Mouse (Mus musculus): ENCODE measurements around the gene Prss8.
"Not testable (repeated sequence)": the region's sequence is repeated elsewhere in the genome, so short reads cannot be mapped to it uniquely, and the experiment has no call there.

Prss8 gene

DNA sequence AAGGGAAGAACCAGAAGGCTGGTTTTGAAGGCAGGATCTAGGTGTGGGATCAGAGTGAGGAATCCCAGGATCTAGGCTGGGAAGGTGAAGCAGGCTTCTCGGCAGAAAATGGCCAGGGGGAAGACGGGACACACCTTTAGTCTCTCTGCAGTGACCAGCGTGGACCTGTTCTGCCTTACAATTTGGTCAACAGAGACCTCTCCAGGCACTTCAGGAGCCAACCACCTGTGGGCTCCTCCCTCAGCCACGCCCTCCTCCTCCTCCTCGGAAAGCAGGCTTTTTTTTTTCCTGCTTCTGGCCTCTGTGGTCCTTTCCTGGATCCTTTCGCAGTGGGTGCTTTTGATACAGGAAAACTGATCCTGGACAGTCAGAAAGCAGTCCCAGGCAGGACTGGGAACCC is at the start of gene Prss8:
TSS of gene Prss8 (minus strand) at position 182 of the 400 bp plus-strand sequence.
- DNase-seq = no peak

DNA sequence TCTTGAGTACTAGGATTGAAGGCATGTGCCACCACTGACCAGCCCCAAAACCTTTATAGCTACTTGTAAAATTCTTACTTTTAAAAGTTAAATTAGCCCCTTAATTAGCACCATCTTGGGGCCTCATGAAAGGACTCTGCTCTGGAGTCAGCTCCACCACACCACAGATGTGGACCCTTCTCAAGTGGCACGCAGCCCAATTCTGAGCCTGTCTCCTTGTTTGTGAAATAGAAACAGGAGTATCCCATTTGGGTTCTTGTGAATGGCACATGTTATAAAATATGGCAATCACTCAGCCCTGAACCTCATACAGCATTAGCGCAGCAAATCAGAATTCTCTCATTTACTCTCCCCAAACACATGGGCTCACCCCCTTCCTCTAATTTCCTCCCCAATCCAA is 49.0 kb upstream of the Prss8 start:
- no peak for DNase-seq

DNA sequence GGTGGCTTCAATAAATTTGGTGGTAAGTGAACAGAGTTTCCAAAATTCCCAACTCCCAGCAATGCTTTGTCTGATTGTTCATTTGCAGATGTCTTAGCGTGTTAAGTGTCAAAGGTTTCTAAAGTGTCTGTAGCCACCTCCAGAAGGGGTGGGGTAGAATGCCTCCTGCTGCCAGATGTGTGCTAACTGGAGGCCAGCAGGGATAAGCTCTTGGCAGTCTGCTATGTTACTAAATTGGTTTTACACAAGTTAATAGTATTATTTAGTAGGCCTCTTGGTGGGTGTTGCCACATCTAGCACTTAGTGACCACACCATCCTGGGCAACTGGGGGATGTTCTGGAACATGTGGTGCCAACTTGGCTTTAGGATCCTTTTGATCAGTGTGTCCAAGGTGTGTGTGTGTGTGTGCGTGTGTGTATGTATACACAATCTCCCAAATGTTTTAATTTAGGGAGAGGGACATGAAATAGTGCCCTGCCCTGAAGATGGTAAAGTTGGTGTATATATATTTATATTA is 44.6 kb upstream of the Prss8 start:
- DNase-seq = no peak

DNA sequence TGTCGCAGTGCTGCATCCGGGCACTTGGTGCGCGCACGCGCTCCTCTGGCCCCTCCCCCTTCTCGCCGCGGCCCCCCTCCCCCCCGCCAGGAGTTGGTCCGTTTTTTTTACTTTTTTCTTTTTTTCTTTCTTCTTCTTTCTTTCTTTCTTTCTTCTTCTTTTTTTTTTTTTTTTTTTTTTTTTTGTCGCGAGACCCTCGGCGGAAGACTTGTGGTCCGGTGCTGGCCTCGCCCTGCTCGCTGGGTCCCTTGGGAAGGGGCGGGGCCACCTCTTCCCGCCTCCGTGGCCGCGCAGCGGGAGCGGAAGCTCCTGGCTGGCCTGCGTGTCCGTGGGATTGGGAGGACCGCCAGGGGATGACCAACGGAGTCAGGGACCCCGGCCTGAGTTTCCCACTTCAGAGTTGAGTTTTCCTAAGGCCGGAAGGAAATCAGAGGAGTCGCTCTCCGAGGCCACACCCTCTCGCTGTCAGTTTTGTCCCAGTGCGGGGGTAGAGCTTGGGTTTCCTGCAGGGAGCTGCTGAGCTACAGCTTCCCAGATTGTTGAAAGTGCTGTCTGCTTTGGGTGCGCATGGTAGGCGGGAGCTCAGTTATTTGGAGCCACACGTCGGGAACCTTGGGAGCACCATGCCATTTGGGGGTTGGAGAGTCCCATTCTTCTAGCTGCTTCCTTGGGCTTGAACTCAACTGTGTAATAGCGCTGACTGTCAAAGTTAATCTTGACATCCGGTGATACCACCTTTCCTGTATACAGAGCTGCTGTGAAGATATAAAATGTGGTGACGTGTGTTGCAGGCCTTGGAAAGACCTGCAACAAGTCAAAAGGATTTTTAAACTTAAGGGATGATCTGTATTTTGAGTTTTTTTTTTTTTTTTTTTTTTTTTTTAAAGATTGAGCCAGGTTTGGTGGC is 38.3 kb upstream of the Prss8 start:
- peak; percentile 89 for DNase-seq

DNA sequence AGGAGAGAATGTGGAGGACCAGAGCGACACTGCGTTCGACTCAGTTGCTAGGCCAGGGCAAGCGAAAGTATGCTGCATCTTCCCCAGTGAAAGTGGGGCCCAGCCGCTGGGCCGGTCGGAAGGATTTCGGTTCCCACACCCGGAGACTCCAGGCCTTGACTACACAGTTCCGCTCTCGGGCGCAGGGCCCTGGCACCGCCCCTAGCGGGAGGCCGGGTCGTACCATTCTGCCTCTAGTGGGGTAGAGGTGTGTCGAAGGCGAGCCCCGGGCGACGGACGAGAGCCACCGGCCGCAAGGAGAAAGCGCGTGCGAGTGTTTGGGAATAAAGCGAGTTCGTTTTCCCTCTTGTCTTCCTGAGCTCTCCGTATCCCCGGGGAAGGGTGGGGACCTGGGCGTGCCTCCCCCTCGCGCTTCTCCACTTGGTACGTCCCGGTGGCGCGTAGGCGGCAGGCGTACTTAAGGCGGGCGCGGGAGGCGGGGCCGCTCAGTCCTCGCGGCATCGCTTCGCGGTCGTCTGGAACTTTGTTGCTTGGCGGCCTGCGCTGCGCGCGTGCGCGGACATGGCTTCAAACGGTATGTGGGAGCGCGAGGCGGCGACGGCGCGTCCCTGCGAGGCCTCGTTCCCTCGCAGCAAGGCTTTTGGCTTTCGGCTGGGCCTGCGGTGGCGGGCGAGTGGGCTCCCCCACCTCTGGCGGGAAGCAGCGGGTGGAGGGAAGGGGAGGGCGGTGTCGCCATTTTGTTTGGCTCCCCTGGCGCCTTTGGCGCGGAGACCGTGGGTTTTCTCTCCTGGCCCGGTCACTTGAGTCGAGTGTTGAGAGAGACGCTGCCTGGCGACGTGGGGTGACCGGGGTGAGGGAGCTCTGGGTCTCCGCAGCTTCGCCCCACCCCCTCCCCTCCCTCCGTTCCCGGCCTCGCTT is 37.4 kb upstream of the Prss8 start, which contains the start of gene Fus:
TSS of gene Fus (plus strand) at position 454 of the 918 bp plus-strand sequence.
- DNase-seq = peak; percentile 96

DNA sequence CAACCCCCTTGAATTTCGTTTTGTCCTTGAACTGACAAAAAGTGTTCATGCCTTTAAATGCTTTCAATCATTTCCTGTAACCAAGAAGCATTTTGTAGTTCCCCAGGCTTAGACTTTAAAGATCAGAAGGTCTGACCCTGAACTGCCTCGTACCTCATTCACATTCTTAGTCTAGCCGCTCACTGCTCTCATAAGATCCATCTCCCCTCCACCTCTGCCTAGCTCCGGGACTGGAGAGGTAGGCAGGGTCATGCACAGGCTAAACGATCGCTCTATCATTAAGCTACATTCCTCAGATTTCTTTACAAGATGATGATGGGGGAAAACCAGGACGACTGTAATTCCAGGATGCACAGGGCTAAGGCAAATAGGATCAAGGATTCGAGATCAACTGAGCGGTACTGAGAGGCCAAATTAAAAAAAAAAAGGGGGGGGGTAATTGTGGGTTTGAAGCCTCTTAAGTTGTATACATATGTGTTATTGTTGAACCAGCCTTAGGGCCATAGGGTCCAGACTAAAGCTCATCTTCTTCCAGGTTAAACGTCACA is 36.5 kb upstream of the Prss8 start:
- DNase-seq = no peak

DNA sequence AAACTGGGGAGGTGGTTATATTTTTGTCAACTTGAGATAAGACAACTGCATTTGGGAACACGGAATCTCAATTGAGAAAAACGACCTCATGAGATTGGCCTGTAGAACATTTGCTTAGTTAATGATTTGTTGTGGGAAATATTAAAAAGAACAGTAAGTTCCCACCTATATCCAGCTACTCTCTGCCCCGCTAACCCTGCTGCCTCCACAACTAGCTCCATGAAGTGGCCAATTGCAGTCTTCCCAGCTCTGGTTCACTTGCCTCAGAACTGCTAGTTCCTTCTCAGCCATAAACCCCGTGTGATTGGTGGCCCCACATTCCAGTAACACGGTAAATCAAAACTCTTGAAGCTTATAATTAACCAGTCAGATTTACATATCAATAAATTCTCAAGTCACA is 29.5 kb upstream of the Prss8 start:
- no peak for DNase-seq

DNA sequence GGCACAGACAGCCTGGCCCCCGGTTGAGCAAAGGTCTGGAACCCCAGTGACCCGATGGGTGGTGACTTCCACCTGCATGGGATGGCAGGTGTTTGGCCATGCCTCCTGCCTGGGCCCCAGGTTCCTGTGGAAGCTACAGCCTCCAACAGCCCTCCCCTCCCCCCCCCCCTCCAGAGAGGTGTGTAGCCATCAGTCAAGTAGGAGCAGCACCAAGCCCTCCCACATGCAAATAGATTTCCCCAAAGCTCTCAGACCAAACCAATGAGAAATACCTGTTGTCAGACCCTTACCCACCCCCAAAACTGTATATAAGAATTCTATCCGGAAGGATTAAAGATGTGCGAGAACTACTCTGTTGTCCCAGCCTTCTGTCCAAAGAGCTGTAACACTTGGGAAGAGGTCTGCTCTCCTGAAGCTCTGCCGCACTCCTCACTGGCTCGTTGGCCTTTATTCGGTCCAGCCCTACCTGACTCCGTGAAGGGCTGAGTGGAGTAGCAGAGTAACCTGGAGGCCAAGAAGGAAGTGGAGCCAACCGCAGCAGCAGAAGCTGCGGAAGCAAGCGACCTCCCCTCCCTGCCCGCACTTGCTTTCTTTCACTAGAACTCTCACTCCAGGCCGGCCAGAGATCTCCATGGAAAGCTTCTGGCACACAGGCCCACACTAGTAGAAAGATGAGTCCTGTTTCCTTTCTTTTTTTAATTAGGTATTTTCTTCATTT is 23.1 kb upstream of the Prss8 start:
- no peak for DNase-seq

DNA sequence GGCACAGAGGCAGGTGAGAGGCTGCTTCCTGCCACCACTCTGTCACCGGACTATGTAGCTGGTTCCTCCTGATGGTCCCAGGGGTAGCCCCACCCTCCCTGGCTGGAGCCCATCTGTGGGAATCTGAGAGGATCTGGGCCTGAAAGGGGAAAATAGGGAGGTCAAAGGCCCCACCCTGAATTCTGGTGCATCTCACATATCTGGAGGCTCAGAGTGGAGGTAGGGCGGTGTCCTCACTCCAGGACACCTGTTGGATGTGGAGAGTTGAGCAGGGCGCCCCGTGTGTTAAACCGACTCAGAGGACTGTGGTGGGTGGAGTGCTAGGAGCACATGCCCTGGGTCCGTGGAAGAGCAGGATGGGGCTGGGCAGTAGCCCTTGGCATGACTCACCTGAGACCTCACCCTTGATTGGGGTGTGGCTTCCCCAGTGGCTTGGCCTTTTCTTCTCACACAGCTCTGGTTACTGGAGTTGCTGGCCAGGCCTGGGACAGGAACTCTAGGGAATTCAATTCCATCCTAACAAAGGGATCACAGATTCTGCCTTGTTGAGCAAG is 16.6 kb upstream of the Prss8 start, which contains the start of gene Prss36:
TSS of gene Prss36 (minus strand) at position 256 of the 554 bp plus-strand sequence.
- no peak for DNase-seq

DNA sequence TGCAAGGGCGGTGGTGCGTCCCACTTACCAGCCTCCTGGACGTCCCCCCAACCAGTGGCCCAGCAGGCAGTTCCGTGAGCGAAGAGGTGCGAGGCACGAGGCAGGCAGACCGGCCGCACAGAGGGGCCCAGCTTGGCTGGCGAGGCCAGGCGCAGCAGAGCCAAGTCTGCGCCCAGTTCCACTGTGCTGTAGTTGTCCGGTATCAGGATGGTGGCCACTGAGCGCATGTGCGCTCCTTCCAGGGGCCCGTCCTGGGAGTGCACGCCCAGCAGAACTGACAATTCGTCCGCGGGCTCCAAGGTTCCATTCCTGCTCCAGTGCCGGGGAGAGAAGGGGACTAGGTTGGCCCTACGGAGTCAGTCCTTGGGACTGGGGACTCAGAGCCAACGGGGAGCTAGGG is 14.7 kb upstream of the Prss8 start:
- no peak for DNase-seq

DNA sequence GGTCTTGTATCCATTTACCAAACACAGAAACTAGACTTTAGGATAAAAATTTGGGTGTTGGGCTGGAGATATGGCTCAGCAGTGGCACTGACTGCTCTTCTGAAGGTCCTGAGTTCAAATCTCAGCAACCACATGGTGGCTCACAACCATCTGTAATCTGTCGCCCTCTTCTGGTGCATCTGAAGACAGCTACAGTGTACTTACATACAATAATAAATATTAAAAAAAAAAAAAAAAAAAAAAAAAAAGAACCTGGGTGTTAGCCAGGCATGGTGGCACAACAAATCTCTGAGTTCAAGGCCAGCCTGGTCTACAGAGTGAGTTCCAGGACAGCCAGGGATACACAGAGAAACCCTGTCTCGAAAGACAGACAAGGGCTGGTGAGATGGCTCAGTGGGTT is 12.2 kb upstream of the Prss8 start:
- DNase-seq = not testable (repeated sequence)

DNA sequence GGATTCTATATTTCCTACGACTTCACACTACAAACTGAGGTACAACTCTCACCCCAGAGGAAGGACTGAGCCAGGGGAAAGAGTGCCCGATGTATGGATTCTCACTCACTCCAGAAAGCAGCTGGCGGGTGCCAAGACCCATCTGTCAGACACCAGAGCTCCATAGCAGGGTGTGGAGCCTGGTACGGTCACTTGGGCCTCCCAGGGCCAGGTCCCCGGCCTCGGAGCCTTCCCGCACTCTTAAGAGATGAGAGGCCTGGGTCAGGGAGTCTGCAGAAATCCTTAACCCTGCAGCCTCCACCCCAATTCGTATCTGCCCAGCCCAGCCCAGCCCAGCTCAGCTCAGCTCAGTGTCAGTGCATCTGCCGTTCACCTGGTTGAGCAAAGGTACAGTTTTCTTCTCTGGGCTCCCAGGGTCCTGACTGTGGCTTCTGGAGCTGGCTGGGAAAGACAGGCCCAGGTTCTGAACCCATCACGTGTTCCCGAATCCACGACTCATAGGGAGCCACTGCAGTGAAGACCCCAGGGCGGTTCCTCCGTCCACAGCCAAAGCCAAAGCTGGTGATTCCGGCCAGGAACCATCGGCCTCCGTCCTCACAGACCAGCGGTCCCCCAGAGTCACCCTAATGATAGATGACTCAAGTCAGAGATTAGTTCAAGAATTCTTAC is 6.4 kb upstream of the Prss8 start:
- peak; percentile 19 for DNase-seq

DNA sequence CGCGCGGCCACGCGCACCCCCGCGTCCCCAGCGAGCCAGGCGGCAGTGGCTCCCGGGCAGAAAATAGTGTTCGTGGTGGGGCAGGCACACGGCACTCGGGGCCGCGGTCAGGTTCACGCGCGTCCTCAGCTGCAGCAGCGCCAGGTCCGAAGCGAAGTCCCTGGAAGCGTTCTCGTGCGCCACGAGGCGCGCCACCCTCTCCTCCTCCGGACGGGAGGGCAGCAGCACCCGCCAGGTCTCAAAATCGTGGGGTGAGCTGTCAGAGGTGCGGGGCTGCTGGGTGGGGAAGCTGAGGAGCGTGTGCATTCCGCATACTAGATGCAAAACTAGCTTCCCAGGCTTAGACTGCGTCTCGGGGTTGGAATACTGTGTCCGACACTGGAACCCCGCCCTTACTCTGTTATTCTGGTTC is 5.8 kb upstream of the Prss8 start:
- no peak for DNase-seq

DNA sequence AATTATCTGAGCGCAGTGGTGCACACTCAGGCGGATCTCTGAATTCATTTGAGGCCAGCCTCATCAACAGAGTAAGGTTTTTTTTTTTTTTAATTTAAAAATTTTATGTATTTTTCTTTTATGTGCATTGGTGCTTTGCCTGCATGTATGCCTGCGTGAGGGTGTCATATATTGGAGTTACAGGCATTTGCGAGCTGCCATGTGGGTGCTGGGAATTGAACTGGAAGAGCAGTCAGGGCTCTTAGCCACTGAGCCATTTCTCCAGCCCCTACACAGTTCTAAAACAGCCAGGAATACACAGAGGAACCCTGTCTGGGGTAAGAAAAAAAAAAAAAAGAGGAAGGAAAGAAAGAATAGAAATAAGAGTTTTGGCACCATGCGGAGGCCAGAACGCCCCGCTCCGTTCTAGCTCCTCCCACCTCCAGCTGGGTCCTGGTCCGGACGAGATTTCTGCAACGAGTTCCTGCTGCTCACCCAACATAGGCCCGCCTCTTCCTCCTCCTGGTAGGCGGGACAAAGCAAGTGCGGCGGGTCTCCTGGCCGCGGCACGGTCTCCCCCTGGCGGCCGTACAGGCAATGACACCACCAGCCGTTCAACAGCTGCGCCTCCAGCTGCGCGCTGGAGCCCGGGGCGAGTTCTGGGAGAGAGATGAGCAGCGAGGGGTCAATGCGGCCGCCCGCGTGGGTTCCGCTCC is 5.3 kb upstream of the Prss8 start:
- DNase-seq = peak; percentile 97

DNA sequence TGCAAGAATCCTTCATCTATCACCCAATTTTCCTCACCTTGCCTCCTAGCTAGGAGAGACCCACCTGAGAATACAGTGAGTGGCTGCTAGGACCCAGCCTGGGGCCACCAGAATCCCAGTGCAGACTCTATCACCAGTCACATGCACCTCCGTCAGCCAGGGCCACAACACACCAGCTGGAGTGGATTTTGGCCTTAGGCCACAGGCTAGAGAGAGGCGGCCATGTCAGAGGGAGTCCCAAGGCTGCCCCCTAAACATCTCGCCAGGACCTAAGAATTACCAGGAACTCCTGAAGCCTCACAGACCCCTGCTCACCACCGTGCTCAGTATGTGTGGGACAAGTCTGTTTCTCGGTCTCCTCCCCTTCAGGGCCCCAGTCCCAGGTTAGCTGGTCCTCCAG is 4.2 kb upstream of the Prss8 start:
- DNase-seq = no peak

DNA sequence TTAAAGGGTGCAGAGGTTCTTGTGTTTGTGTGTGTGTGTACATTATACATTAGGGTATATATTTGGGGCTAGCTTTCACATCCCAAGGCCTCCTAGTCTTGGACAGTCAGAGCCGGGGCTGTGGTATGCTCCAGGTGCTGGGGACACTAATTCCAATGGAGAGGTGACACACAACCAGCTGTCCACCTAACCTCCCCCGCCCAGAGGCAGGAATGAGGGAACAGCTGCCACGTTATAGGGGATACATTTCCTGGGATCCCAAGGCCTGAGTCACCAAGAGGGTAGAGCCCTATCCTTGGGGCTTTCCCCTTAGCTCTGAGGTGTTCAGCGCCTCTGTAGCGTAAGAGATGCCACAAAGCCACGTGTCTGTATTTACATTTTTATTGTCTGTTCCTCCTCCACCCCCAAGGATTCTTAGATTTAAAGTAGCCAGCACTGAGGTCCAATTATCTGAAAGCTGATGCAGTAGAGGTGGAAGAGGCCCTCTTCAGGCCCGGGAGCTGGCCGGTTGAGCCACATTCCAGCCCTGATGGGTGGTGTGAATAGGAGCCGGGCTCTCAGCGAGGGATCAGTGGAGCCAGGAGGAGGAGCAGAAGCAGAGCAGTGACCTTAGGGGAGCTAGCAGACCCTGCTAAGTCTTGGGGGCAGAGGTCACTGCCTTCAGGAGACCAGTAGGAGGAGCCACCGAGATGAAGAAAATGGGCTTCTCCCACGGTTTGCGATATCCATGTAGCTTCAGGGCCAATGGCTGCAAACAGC is 2.5 kb upstream of the Prss8 start:
- DNase-seq = no peak

DNA sequence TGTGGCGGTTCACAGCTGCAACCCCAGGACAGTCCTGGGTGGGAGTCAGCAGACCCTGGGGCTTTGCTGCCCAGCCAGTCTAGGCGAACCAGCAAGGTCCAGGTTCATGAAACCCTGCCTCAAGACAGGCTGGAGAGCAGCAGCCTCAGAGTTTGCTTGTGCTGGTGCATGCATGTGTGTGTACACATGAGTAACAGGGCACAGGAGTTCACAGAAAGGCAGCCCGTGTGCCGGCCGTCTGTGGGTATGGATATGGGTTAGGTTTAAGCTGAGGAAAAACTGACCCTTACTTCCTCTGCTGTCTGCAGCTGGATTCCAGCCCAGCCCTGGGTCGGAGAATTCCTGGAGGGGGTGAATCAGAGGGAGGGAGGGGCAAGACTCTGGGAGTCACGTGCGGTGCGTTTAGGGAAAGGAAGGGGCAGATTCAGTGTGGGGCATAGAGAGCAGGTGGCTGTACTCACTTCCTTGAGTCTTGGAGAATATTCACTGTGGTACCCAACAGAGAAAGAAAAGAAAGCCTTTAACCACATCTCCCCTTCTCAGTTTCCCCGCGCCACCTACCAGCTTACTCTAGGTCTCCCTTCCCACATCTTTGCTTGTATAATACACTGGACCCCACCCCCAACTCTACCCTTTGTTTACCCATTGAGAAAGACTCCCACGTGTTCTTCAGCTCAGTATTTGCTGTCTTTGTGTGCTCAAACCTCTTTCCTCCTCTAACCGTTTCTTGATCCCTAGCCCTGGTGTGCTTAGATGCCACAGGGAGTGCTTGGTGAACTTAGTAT is 1.6 kb upstream of the Prss8 start:
- DNase-seq = no peak

DNA sequence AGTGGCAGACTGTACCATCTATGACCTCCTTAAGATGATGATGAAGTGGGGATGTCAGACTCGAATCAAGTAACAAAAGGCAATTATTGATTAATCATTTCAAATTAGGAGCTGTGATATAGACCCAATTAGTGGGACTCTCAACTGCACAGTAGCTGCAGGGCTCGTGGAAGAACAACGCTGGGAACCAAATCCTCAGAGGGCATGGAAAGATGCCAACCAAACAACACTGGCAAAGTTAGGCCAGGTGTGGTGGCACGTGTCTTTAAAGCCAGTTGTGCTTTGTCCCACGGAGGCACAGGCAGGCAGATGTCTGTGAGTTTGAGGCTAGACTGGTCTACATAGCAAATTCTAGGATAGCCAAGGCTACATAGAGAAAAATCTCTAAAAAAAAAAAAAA is 732 bp upstream of the Prss8 start:
- DNase-seq = no peak

DNA sequence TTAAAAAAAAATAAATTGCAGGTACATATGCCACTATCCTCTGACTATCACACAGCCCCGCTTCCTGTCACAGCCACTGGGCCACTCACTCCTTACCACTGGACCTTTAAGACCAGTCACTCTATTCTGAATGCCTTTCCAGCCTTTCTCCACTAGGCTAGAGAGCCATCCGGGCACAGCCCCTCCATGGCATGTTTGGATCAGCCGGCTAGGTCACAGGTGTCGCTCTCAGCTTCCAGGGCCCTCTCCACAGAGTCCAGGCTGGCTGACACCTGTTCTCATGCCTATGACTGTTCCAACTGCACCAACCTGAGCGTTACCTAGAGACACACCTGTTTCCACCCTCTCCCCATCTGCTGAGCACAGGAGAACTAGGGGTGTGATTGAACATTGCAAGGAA is 1.3 kb downstream of the Prss8 start:
- DNase-seq = no peak

All from retina, postnatal 1 day (tissue).